ENCODE assay signal across 8 mouse cellular contexts in genomic region chr9:83686511-83687100, GRCm38 (mm10).
DNase-seq lines count a peak whose midpoint lies in the region; ATAC-seq lines count a peak whose summit lies in the region.

No protein-coding gene starts in this region.

- H3K9ac ChIP-seq in liver, embryonic 11.5 days (ENCODE audit: low read depth, low read length): no peak overlapping the region
- no peak overlapping the region for H3K9ac ChIP-seq in liver, embryonic 12.5 days
- peak overlapping the region; percentile 47 for H3K9ac ChIP-seq in heart, embryonic 13.5 days

- no peaks in the 10 kb centered on the region for H3K4me1 ChIP-seq in liver, embryonic 11.5 days (replicated peaks; ENCODE audit: control insufficient read depth, insufficient read depth, low read length)
- no peaks in the 10 kb centered on the region for H3K4me1 ChIP-seq in liver, embryonic 12.5 days
- peaks cover 12% of the 10 kb centered on the region for H3K4me1 ChIP-seq in heart, embryonic 13.5 days

- no peaks in the 10 kb centered on the region for H3K36me3 ChIP-seq in liver, embryonic 11.5 days (ENCODE audit: control insufficient read depth, insufficient read depth, low read length)
- H3K36me3 ChIP-seq in liver, embryonic 12.5 days: no peaks in the 10 kb centered on the region
- H3K36me3 ChIP-seq in heart, embryonic 13.5 days: no peaks in the 10 kb centered on the region

- H3K27ac ChIP-seq in liver, embryonic 11.5 days (ENCODE audit: low read depth, low read length): no peak overlapping the region
- H3K27ac ChIP-seq in liver, embryonic 12.5 days: no peak overlapping the region
- H3K27ac ChIP-seq in heart, embryonic 13.5 days (replicated peaks): no peak overlapping the region

- peak overlapping the region; percentile 22; the same call in 1 of the 2 replicates for H3K4me2 ChIP-seq in liver, embryonic 11.5 days
- H3K4me2 ChIP-seq in liver, embryonic 12.5 days: no peak overlapping the region
- peak overlapping the region; percentile 63 for H3K4me2 ChIP-seq in heart, embryonic 13.5 days

- H3K27me3 ChIP-seq in liver, embryonic 11.5 days (replicated peaks; ENCODE audit: control insufficient read depth, insufficient read depth, low read length): no peaks in the 10 kb centered on the region; the same call in 1 of the 2 replicates
- peaks cover 8% of the 10 kb centered on the region for H3K27me3 ChIP-seq in liver, embryonic 12.5 days (replicated peaks)
- no peaks in the 10 kb centered on the region; the same call in 1 of the 2 replicates for H3K27me3 ChIP-seq in heart, embryonic 13.5 days (replicated peaks)

- H3K4me3 ChIP-seq in liver, embryonic 11.5 days (ENCODE audit: low read depth, low read length): no peak overlapping the region
- no peak overlapping the region for H3K4me3 ChIP-seq in liver, embryonic 12.5 days
- H3K4me3 ChIP-seq in heart, embryonic 13.5 days: peak overlapping the region; percentile 34

- DNase-seq in liver, embryonic 11.5 days (ENCODE audit: low spot score): no peak
- DNase-seq in cerebellum, postnatal 36 days: peak; percentile 35 to 49
- peak; percentile 34 to 43 for DNase-seq in layer of hippocampus, adult 8-10 months (ENCODE audit: low spot score in 2 of 2)
- DNase-seq in neural tube, embryonic 10.5 days (ENCODE audit: extremely low spot score, low spot score): peak; percentile 33
- no peak for DNase-seq in urinary bladder, postnatal 4 days (ENCODE audit: low spot score in 2 of 2)

- H3K9me3 ChIP-seq in liver, embryonic 11.5 days (ENCODE audit: control insufficient read depth, low read length): no peaks in the 10 kb centered on the region
- H3K9me3 ChIP-seq in liver, embryonic 12.5 days (replicated peaks): no peaks in the 10 kb centered on the region
- H3K9me3 ChIP-seq in heart, embryonic 13.5 days: no peaks in the 10 kb centered on the region

- no peak for ATAC-seq in liver, embryonic 11.5 days (replicated peaks; ENCODE audit: low FRiP score)
- no peak for ATAC-seq in liver, embryonic 12.5 days
- no peak for ATAC-seq in heart, embryonic 13.5 days (ENCODE audit: extremely low read depth, insufficient number of reproducible peaks, low FRiP score, low TSS enrichment)
- ATAC-seq in megakaryocyte, adult 5-6 weeks (ENCODE audit: poor library complexity, severe bottlenecking): no peak

- WGBS in liver, embryonic 11.5 days: 33% methylated on average over 18 of the region's 18 CpGs
- WGBS in liver, embryonic 12.5 days (ENCODE audit: insufficient replicate concordance): 40% methylated on average over 18 of the region's 18 CpGs
- WGBS in heart, embryonic 13.5 days: 26% methylated on average over 18 of the region's 18 CpGs

Comparison
In these comparisons a context has a peak if more than half of its experiments do, and no peak if none do; other contexts are left out.
1. DNase-seq: peak in cerebellum, postnatal 36 days (2 of 2), layer of hippocampus, adult 8-10 months (2 of 2) and neural tube, embryonic 10.5 days (single experiment); none in liver, embryonic 11.5 days (single experiment) and urinary bladder, postnatal 4 days (0 of 2).